Mouse (Mus musculus) intestine, embryonic 16.5 days (tissue): Measurements from ENCODE around the gene Eloa. TPM values are rescaled to one million over a fixed set of nuclear protein-coding genes. Genes with fewer than 3 reads are reported as not detected.
"Not testable (repeated sequence)": the region's sequence is repeated elsewhere in the genome, so short reads cannot be mapped to it uniquely, and the experiment has no call there.

ENCODE experiments used
- ATAC-seq: fragments of 200-750 bp; cut with Nextera tagmentation; 2 replicates; pipeline ENCODE4 v1.8.0; 2017; ENCODE audit warnings: moderate TSS enrichment, moderate library complexity
- H3K27ac ChIP-seq: fragments of 300-500 bp; sonication (generic); 2 replicates; pipeline ENCODE4 v1.5.1; 2014; ENCODE audit warnings: mild to moderate bottlenecking, low read length
- H3K27me3 ChIP-seq: fragments of 300-500 bp; sonication (generic); replicated peaks from 2 replicates; pipeline ENCODE4 v1.6.1; 2014; ENCODE audit warnings: low read length, control low read depth, mixed read lengths; ENCODE audit not compliant: control insufficient read depth, insufficient read depth
- H3K36me3 ChIP-seq: fragments of 300-500 bp; sonication (generic); 2 replicates; pipeline ENCODE4 v1.6.1; 2014; ENCODE audit warnings: low read length, control low read depth; ENCODE audit not compliant: control insufficient read depth, insufficient read depth
- H3K4me1 ChIP-seq: fragments of 300-500 bp; sonication (generic); 2 replicates; pipeline ENCODE4 v1.6.1; 2014; ENCODE audit warnings: low read length, control low read depth, mixed read lengths; ENCODE audit not compliant: control insufficient read depth, insufficient read depth
- H3K4me2 ChIP-seq: fragments of 300-500 bp; sonication (generic); 2 replicates; pipeline ENCODE4 v1.6.1; 2014; ENCODE audit warnings: low read depth, low read length, control low read depth
- H3K4me3 ChIP-seq: fragments of 300-500 bp; sonication (generic); 2 replicates; pipeline ENCODE4 v1.5.1; 2014; ENCODE audit warnings: mild to moderate bottlenecking, low read length
- H3K9ac ChIP-seq: fragments of 300-500 bp; sonication (generic); 2 replicates; pipeline ENCODE4 v1.6.1; 2014; ENCODE audit warnings: low read depth, low read length
- H3K9me3 ChIP-seq: fragments of 300-500 bp; sonication (generic); 2 replicates; pipeline ENCODE4 v1.6.1; 2016; ENCODE audit warnings: low read length, control low read depth; ENCODE audit not compliant: control insufficient read depth
- WGBS: fragments of 180-500 bp; shearing (Covaris S2); extraction: QIAGEN DNeasy Blood & Tissue Kit; methylation state at CpG from one replicate; pipeline ENCODE4 v1.1.7; 2014; 5-methylcytosine and 5-hydroxymethylcytosine counted together
- polyA plus RNA-seq: library from polyadenylated mRNA; unstranded; fragments of >200 nt; fragmentation: Nextera tagmentation; extraction: Ambion mirVana; gene quantifications from 2 replicates; pipeline ENCODE4 v1.2.1, GENCODE M21; 2015

Gene Eloa
- polyA plus RNA-seq, 1 experiment from 2014 or later = 34.8 TPM

- Histone ChIP-seq H3K27ac (peak overlapping the region; percentile 84), H3K4me2 (peak overlapping the region; percentile 88), H3K9ac (peak overlapping the region; percentile 91), H3K36me3 (no peaks in the 10 kb centered on the region; the same call in 1 of the 2 replicates), H3K9me3 (peaks cover 4% of the 10 kb centered on the region; the same call in 1 of the 2 replicates), H3K4me3 (peak overlapping the region; percentile 95), H3K4me1 (peaks cover 10% of the 10 kb centered on the region), H3K27me3 (no peaks in the 10 kb centered on the region)
- 67% methylated on average over 9 of the region's 9 CpGs for WGBS
- ATAC-seq = no peak
Observed at GRCm38 (mm10) chr4:135987714-135988113, 33.8 kb downstream of the Eloa start.

- H3K4me3 ChIP-seq = peak within 1 kb of the TSS; percentile 95
- H3K36me3 ChIP-seq = no peaks in the 10 kb centered on the region; the same call in 1 of the 2 replicates
- H3K9me3 ChIP-seq = peaks cover 4% of the 10 kb centered on the region; the same call in 1 of the 2 replicates
- H3K27me3 ChIP-seq = no peaks in the 10 kb centered on the region
- ATAC-seq = peak; percentile 92
- peak within 1 kb of the TSS; percentile 84 for H3K27ac ChIP-seq
- H3K4me1 ChIP-seq = peaks cover 10% of the 10 kb centered on the region
- peak within 1 kb of the TSS; percentile 91 for H3K9ac ChIP-seq
- under 1% methylated on average over 81 of the region's 81 CpGs for WGBS
- H3K4me2 ChIP-seq = peak within 1 kb of the TSS; percentile 88
Observed at GRCm38 (mm10) chr4:135986943-135987710, 34.4 kb downstream of the Eloa start, which contains the start of gene Pithd1. Gene Pithd1 (minus strand): TSS chr4:135987264.

- Histone ChIP-seq H3K27me3 (no peaks in the 10 kb centered on the region), H3K4me2 (peak overlapping the region; percentile 88), H3K4me1 (peaks cover 10% of the 10 kb centered on the region), H3K36me3 (no peaks in the 10 kb centered on the region; the same call in 1 of the 2 replicates), H3K4me3 (peak overlapping the region; percentile 95), H3K9me3 (no peaks in the 10 kb centered on the region), H3K9ac (peak overlapping the region; percentile 91), H3K27ac (peak overlapping the region; percentile 49)
- ATAC-seq = peak; percentile 3; the same call in 1 of the 2 replicates
- 5% methylated on average over 23 of the region's 23 CpGs for whole genome bisulfite sequencing
Observed at GRCm38 (mm10) chr4:135986301-135986942, 35.1 kb downstream of the Eloa start.

GRCm38 (mm10) chr4:135985769-135986168 is 35.8 kb downstream of the Eloa start:
- peaks cover 10% of the 10 kb centered on the region for H3K4me1 ChIP-seq
- peak overlapping the region; percentile 95 for H3K4me3 ChIP-seq
- no peaks in the 10 kb centered on the region for H3K9me3 ChIP-seq
- WGBS = 83% methylated on average over 7 of the region's 7 CpGs
- no peaks in the 10 kb centered on the region for H3K27me3 ChIP-seq
- ATAC-seq = no peak
- H3K4me2 ChIP-seq = peak overlapping the region; percentile 88
- H3K9ac ChIP-seq = peak overlapping the region; percentile 91; the same call in 1 of the 2 replicates
- no peak overlapping the region for H3K27ac ChIP-seq
- no peaks in the 10 kb centered on the region; the same call in 1 of the 2 replicates for H3K36me3 ChIP-seq

- Histone ChIP-seq H3K27ac (no peak overlapping the region), H3K9me3 (no peaks in the 10 kb centered on the region), H3K27me3 (no peaks in the 10 kb centered on the region), H3K9ac (no peak overlapping the region), H3K4me1 (peaks cover 10% of the 10 kb centered on the region), H3K4me3 (no peak overlapping the region), H3K36me3 (no peaks in the 10 kb centered on the region; the same call in 1 of the 2 replicates), H3K4me2 (no peak overlapping the region)
- WGBS = 90% methylated on average over 5 of the region's 5 CpGs
- ATAC-seq = no peak
Observed at GRCm38 (mm10) chr4:135985193-135985592, 36.4 kb downstream of the Eloa start.

- no peak overlapping the region for H3K4me3 ChIP-seq
- ATAC-seq = no peak
- no peak overlapping the region for H3K4me2 ChIP-seq
- H3K9ac ChIP-seq = no peak overlapping the region
- no peaks in the 10 kb centered on the region for H3K27me3 ChIP-seq
- H3K4me1 ChIP-seq = peaks cover 10% of the 10 kb centered on the region
- 87% methylated on average over 5 of the region's 5 CpGs for WGBS
- H3K27ac ChIP-seq = no peak overlapping the region
- no peaks in the 10 kb centered on the region; the same call in 1 of the 2 replicates for H3K36me3 ChIP-seq
- H3K9me3 ChIP-seq = no peaks in the 10 kb centered on the region
Observed at GRCm38 (mm10) chr4:135984556-135984955, 37.0 kb downstream of the Eloa start.

GRCm38 (mm10) chr4:135981524-135982063 is 40.0 kb downstream of the Eloa start:
- Histone ChIP-seq H3K27me3 (no peaks in the 10 kb centered on the region), H3K9ac (no peak overlapping the region), H3K9me3 (no peaks in the 10 kb centered on the region), H3K36me3 (peaks cover 3% of the 10 kb centered on the region; the same call in 1 of the 2 replicates), H3K4me1 (peaks cover 10% of the 10 kb centered on the region), H3K27ac (no peak overlapping the region), H3K4me3 (no peak overlapping the region), H3K4me2 (no peak overlapping the region)
- 69% methylated on average over 7 of the region's 7 CpGs for WGBS
- no peak for ATAC-seq

- not testable (repeated sequence) for H3K9ac ChIP-seq, ATAC-seq, H3K4me3 ChIP-seq, H3K9me3 ChIP-seq, H3K36me3 ChIP-seq, H3K4me2 ChIP-seq, H3K27ac ChIP-seq, H3K27me3 ChIP-seq, H3K4me1 ChIP-seq
- 96% methylated on average over 5 of the region's 5 CpGs for WGBS
Observed at GRCm38 (mm10) chr4:135980223-135980622, 41.3 kb downstream of the Eloa start.

- ATAC-seq = no peak
- no peak overlapping the region for H3K27ac ChIP-seq
- H3K9me3 ChIP-seq = no peaks in the 10 kb centered on the region
- H3K4me2 ChIP-seq = no peak overlapping the region
- no peak overlapping the region for H3K4me3 ChIP-seq
- H3K36me3 ChIP-seq = peaks cover 6% of the 10 kb centered on the region; the same call in 1 of the 2 replicates
- WGBS = 91% methylated on average over 12 of the region's 12 CpGs
- no peaks in the 10 kb centered on the region for H3K27me3 ChIP-seq
- no peak overlapping the region for H3K9ac ChIP-seq
- H3K4me1 ChIP-seq = peaks cover 11% of the 10 kb centered on the region
Observed at GRCm38 (mm10) chr4:135976146-135976545, 45.4 kb downstream of the Eloa start.
